Mouse (Mus musculus) brain, embryonic 14.5 days (tissue): ENCODE results near the gene Arih1. TPM values are rescaled to one million over a fixed set of nuclear protein-coding genes. Genes with fewer than 3 reads are reported as not detected.

Experiments
- DNase-seq: peaks from one replicate; pipeline ENCODE4 v3.0.0-alpha.2; 2011; ENCODE audit warnings: low read depth
- CTCF ChIP-seq: fragments of 200-500 bp; IDR thresholded peaks from 2 replicates; pipeline ENCODE4 v1.5.1; 2012; ENCODE audit warnings: inconsistent platforms, mild to moderate bottlenecking, moderate library complexity, borderline replicate concordance; ENCODE audit not compliant: insufficient read depth, insufficient read length; ENCODE audit errors: extremely low read depth
- POLR2A ChIP-seq: fragments of 200-500 bp; IDR thresholded peaks from 2 replicates; pipeline ENCODE4 v1.6.1; 2012; ENCODE audit warnings: mild to moderate bottlenecking, inconsistent platforms, borderline replicate concordance; ENCODE audit not compliant: poor library complexity, insufficient read depth, insufficient read length, severe bottlenecking; ENCODE audit errors: extremely low read depth
- polyA plus RNA-seq: library from polyadenylated mRNA; depleted of rRNA; stranded (reverse); fragments of >200 nt; gene quantifications from 2 replicates; pipeline ENCODE4 v1.2.3, GENCODE M21; 2012; rRNA removed

Gene Arih1
- 59.6 and 73.7 TPM in 2 replicates for polyA plus RNA-seq

DNA sequence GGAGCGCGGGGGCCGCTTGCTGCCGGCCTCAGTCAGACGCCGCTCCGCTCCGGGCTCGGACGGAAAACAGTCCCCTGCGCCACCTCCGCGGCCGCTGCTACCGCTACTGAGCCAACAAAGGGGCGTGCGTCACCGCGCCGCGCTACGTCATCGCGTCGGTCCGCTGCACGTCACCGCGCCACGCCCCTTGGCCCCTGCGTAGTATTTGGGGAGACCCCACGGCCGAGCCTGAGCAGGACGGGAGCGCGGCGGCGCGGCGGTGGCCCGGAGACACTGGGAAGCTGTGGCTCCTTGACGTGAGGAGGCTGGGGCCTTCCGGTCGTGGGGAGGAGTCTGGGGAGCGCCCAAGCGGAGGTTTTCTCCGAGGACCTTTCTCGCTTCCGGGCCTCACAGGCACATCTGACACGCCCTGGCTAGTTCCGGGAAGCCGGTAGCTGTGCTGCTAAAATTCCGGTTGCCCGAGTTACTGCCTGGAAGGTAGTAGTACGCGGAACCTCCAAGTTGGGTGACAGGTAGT lies at the start of gene Arih1:
Gene Arih1, minus strand, starts transcription at position 70 of the 517 bp plus-strand sequence.
- peak; percentile 99 for DNase-seq
- no peak for TF ChIP-seq CTCF
- TF ChIP-seq POLR2A, result peak; percentile 97

DNA sequence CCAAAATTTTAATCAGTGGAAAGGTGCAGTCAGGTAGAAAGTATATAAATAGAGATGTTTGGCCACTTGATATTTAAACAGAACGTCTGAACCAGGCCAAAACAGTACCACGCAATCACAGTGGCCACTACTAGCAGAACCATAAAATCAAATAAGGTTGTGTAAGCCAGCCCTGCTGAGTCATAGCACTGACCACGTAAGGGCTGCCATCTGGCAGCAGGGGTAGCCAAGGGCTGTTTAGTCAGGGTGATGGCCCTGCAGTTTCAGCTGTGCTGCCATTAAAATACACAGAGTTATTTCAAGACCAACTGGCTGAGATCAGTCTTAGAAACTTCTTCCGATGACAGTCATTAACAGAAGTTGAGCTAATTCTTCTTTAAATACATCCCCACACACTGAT lies 47.5 kb upstream of the Arih1 start:
- DNase-seq, result no peak

DNA sequence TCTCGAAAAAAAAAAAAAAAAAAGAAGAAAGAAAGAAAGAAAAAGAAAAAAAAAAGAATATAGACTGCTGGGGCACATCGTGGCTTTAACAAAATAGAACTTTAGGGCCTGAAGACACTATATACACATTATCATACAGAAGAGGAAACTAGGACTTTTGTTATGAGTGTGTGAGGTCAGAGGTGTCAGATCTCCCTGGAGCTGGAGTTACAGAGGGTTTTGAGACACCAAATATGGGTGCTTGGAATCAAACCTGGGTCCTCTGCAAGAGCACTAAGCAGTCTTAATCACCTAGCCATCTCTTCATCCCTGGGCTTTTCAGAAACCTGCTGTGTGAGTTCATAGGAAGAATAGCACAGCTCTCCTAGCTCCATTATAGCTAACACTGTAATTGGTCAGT lies 47.0 kb upstream of the Arih1 start:
- TF ChIP-seq POLR2A (no peak), CTCF (no peak)
- no peak for DNase-seq

More for the DNA sequence above, 47.5 kb upstream of the Arih1 start:
- TF ChIP-seq POLR2A (no peak), CTCF (no peak)

DNA sequence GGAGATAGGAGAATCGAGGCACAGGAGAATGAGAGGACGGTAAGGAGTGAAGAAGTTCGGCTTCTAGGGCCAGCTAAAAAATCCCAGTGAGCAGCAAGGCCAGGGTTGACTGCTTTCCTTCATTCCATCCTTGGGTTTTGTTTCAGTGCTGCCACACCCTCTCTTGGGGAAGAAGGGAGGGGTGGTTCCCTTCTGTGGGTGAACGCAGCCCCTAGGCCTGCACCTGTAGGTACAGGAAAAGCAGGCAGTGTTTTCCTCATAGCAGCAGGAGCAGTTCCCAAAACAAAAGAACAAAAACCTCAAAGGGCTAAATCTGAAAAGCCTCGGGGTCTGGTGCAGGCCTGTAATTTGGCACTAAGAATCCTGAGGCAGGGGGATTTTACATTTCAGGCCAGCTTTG lies 45.2 kb upstream of the Arih1 start:
- TF ChIP-seq CTCF, result no peak
- TF ChIP-seq POLR2A, result no peak
- peak; percentile 2 for DNase-seq

DNA sequence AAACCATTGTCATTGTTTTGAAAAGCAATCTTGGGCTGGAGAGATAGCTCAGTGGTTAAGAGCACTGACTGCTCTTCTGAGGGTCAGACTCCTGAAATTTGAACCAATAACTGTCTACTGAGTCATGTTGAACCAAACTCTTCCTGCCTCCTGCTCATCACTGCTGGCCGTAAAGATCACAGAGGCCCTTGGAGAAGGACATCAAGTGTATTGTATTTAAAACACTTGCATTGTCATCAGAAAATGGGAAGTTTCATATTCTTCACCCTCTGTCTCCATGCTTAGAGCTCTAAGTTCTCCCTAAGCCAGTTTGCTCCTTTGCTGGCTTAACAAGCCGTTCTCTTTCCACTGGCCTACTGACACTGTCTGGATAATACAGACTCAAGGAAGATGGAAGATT lies 41.9 kb upstream of the Arih1 start:
- no peak for TF ChIP-seq CTCF
- no peak for TF ChIP-seq POLR2A
- DNase-seq, result no peak

DNA sequence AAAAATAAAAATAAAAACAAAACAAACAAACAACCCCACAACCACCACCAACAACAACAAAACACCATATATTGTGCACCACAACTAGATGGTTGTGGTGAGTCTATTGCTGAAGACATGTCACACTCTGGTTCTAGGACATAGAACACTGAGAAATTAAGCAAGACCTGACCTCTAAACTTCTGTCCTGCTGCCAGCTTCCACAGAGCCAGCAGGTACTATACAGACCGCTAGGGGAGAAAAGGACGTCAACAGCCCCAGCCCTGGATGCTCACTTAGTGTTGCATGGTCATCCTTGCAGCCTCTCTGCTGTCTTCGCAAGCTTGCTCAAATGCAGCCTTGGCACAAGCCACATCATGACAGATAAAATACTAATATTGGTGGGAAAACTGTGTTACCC lies 41.2 kb upstream of the Arih1 start:
- TF ChIP-seq POLR2A (no peak), CTCF (no peak)
- DNase-seq, result no peak

DNA sequence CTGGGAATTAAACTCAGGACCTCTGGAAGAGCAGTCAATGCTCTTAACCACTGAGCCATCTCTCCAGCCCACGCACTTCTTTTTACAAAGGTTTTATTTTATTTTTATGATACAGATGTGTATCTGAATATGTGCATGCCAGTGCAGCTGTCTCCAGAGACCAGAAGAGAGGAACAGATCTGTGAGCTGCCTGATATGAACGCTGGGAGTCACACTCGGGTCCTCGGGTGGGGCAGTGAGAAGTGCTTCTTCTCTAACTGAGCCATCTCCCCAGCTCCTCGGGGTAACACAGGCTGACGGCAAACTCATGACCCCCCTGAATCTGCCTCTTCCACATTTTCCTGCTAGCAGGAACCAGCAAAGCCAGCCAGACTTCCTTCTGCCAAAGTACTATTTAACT lies 40.3 kb upstream of the Arih1 start:
- no peak for DNase-seq

DNA sequence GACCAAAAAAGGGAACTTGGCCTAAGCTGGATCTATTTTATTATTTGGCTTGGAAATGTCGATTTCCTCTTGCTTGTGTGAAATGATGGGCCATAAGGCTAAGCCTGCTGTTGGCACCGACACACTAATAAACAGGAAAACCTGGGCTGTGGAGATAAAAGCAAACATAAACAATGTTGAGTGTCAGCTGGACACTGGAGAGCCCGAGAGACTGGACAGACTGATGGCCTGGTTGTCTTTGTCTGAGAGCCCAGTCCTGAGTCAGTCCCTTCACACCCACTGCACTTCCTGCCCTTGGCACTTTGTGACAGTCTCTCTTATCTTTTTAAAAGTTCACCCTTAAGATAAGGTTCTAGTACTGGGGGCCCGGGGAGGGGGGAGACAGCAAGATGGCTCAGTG lies 36.5 kb upstream of the Arih1 start:
- no peak for DNase-seq
- TF ChIP-seq CTCF (no peak), POLR2A (no peak)

More for the DNA sequence above, 40.3 kb upstream of the Arih1 start:
- no peak for TF ChIP-seq CTCF
- no peak for TF ChIP-seq POLR2A

DNA sequence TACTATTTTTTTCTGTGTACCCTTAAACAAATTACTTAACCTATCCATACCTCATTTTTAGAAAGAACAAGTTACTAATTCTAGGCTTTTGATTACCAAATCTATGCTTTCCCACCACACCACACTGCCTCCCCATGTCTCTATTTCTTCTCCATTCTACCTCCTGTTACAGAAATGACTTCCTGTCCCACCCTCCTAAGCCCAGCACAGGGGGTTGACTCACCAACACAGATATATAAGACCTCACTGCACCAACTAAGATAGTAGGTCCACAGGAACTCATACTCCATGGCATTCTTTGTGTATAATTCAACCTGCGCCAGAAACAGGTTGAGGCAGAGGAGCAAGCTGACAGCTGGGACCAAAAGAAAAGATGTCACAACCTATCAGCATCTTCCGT lies 33.0 kb upstream of the Arih1 start:
- TF ChIP-seq CTCF (no peak), POLR2A (no peak)
- no peak for DNase-seq

DNA sequence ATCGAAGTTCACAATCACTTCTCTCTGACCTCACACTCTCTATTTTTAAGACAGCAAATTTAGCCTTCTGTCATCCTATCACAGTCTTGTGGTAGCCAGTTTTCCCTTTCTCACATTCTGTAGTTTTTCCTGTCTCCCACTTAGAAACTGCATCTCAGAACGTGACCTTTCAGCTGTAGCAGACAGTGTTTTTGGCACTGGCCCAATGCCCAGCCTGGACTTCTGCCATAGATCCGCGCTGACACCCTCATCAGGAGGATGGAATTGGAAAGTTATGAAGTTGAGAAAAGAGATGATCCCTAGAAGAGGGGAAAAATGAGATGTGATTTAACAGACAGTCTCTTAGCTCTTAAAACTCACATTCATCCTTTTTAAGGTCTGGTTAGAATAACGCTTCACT lies 32.6 kb upstream of the Arih1 start:
- DNase-seq, result peak; percentile 22
- TF ChIP-seq CTCF, result no peak
- TF ChIP-seq POLR2A, result no peak

DNA sequence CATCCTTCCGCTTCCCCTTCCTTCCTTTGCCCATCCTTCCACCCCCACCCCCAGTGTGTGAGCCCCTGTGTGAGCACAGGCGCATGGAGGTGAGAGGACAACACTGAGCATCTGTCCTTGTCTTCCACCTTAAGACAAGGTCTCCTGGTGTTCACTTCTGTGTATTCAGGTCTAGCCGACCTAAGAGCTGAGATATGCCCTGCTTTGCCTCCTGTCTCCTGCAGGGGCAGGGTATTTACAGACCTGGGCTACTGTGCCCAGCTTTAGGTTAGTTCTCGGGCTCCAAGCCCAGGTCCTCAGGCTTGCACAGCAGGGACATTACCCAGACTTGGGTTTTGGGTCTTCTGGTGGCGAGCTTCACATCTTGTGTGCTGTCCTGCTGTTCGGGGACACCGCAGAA lies 30.7 kb upstream of the Arih1 start:
- no peak for TF ChIP-seq CTCF
- no peak for TF ChIP-seq POLR2A
- no peak for DNase-seq

DNA sequence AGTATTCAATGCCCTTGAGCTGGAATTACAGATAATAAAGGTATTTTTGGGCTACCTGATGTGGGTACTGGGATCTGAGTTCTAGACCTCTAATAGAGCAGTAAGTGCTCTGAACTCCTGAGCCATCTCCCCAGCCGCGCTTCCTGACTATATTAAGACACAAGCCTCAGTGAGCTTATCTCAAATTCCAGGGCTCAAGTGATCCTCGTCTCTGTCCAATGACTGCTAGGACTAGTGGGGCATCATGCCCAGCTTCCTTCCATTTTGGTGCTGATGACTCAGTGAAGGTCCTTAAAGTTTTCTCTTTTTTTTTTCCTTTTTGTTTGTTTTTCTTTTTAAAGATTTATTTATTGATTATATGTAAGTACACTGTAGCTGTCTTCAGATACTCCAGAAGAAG lies 28.7 kb upstream of the Arih1 start:
- DNase-seq, result no peak
- TF ChIP-seq CTCF, result no peak
- TF ChIP-seq POLR2A, result no peak
